Mouse (Mus musculus) kidney, embryonic 16.5 days (tissue): ENCODE results near the gene Vars2. TPM values are rescaled to one million over a fixed set of nuclear protein-coding genes. Genes with fewer than 3 reads are reported as not detected.

Experiments
- ATAC-seq: fragments of 200-750 bp; cut with Nextera tagmentation; 2 replicates; pipeline ENCODE4 v1.8.0; 2017; ENCODE audit warnings: moderate TSS enrichment; ENCODE audit not compliant: low FRiP score, low TSS enrichment
- H3K27ac ChIP-seq: fragments of 300-500 bp; sonication (generic); 2 replicates; pipeline ENCODE4 v1.5.1; 2014; ENCODE audit warnings: low read length
- H3K27me3 ChIP-seq: fragments of 300-500 bp; sonication (generic); 2 replicates; pipeline ENCODE4 v1.6.1; 2014; ENCODE audit warnings: low read length, control low read depth, mixed read lengths; ENCODE audit not compliant: insufficient read depth
- H3K36me3 ChIP-seq: fragments of 300-500 bp; sonication (generic); 2 replicates; pipeline ENCODE4 v1.6.1; 2014; ENCODE audit warnings: low read length, control low read depth, mixed read lengths; ENCODE audit not compliant: insufficient read depth
- H3K4me1 ChIP-seq: fragments of 300-500 bp; sonication (generic); 2 replicates; pipeline ENCODE4 v1.6.1; 2014; ENCODE audit warnings: low read length, control low read depth, mixed read lengths; ENCODE audit not compliant: insufficient read depth
- H3K4me2 ChIP-seq: fragments of 300-500 bp; sonication (generic); replicated peaks from 2 replicates; pipeline ENCODE4 v1.6.1; 2014; ENCODE audit warnings: low read depth, low read length
- H3K4me3 ChIP-seq: fragments of 300-500 bp; sonication (generic); 2 replicates; pipeline ENCODE4 v1.5.1; 2014; ENCODE audit warnings: mild to moderate bottlenecking, low read length
- H3K9ac ChIP-seq: fragments of 300-500 bp; sonication (generic); replicated peaks from 2 replicates; pipeline ENCODE4 v1.6.1; 2014; ENCODE audit warnings: low read length
- H3K9me3 ChIP-seq: fragments of 300-500 bp; sonication (generic); 2 replicates; pipeline ENCODE4 v1.6.1; 2016; ENCODE audit warnings: low read length, control low read depth
- WGBS: fragments of 180-500 bp; shearing (Covaris S2); extraction: QIAGEN DNeasy Blood & Tissue Kit; methylation state at CpG from one replicate; pipeline ENCODE4 v1.1.7; 2014; 5-methylcytosine and 5-hydroxymethylcytosine counted together
- polyA plus RNA-seq: library from polyadenylated mRNA; unstranded; fragments of >200 nt; fragmentation: Nextera tagmentation; extraction: Ambion mirVana; gene quantifications from 2 replicates; pipeline ENCODE4 v1.2.1, GENCODE M21; 2015

The Vars2 gene
- polyA plus RNA-seq: 19.8 and 21.0 TPM in 2 replicates

GRCm38 (mm10) chr17:35667334-35668065 is at the start of gene Vars2:
Gene Vars2, minus strand, starts transcription at chr17:35667592.
- Histone ChIP-seq H3K9ac (peak within 1 kb of the TSS; percentile 89), H3K4me2 (peak within 1 kb of the TSS; percentile 92), H3K9me3 (no peaks in the 10 kb centered on the region), H3K27me3 (no peaks in the 10 kb centered on the region), H3K27ac (peak within 1 kb of the TSS; percentile 85), H3K36me3 (peaks cover 26% of the 10 kb centered on the region), H3K4me1 (peaks cover 14% of the 10 kb centered on the region), H3K4me3 (peak within 1 kb of the TSS; percentile 80)
- under 1% methylated on average over 61 of the region's 61 CpGs for WGBS
- ATAC-seq: peak; percentile 87

DNA sequence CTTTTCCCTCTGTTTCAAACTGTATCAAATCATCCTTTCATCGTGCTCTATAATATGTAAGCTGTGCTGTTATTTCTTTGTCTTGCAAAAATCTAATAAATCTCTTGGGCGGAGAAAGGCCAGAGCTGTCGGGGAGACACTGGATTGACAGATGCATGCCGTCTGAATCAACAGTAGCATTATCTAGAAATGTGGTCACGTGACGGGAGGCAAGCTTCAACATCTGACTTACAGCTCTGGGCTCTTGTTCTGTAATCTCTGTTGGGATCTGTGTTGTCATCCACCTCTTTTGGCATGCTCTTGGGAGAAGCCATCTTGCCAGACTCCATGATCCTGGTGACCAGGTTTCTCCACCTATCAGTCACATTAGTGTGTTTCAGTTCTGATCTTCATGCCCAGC is 49.7 kb upstream of the Vars2 start:
- no peaks in the 10 kb centered on the region for H3K36me3 ChIP-seq
- no peak overlapping the region for H3K9ac ChIP-seq
- H3K27ac ChIP-seq: no peak overlapping the region
- no peak overlapping the region for H3K4me2 ChIP-seq
- ATAC-seq: no peak
- no peak overlapping the region for H3K4me3 ChIP-seq
- WGBS: 83% methylated on average over 6 of the region's 6 CpGs
- H3K27me3 ChIP-seq: no peaks in the 10 kb centered on the region
- H3K9me3 ChIP-seq: no peaks in the 10 kb centered on the region
- H3K4me1 ChIP-seq: peaks cover 26% of the 10 kb centered on the region

- no peak overlapping the region for H3K4me3 ChIP-seq
- H3K9me3 ChIP-seq: no peaks in the 10 kb centered on the region
- H3K4me2 ChIP-seq: no peak overlapping the region
- H3K9ac ChIP-seq: no peak overlapping the region
- peaks cover 26% of the 10 kb centered on the region for H3K4me1 ChIP-seq
- 0 out of 2 replicates have a peak overlapping the region, but pooled peaks have one; percentile 57 for H3K27ac ChIP-seq
- no peaks in the 10 kb centered on the region for H3K36me3 ChIP-seq
- 78% methylated on average over 3 of the region's 3 CpGs for WGBS
- ATAC-seq: 0 out of 2 replicates have a peak, but pooled peaks have one; percentile 8
- no peaks in the 10 kb centered on the region for H3K27me3 ChIP-seq
Measured at GRCm38 (mm10) chr17:35716114-35716513, 48.7 kb upstream of the Vars2 start.

DNA sequence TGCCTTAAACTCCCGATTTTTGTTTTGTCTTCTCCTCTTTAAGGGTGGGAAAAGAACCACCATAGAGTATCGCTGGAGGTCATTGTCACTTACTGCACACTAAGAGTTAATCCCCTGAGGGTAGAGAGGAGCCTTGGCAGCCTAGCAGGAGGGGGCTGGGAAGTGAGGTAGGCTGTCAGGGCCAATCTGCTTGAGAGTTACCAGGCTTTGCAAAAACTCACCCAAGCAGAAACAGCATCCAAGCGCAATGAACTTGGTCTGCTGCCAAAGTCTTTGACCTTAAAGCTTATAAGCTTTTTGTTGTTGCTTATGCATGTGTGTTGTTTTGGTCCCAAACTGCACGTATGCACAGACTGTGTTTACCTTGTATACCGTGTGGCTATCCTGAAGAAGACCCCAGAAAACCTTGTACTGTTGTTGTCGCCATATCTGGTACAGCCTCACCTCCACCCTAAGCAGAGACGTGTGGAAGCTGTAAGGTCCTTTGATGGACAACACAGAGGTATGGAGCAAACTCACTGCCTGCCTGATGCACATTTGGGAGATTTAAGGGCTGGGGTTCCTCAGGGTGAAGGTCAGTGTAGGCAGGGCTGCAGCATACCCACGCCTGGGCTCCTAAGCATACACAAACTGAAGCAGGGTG is 43.4 kb upstream of the Vars2 start:
- no peak overlapping the region for H3K9ac ChIP-seq
- no peaks in the 10 kb centered on the region for H3K9me3 ChIP-seq

DNA sequence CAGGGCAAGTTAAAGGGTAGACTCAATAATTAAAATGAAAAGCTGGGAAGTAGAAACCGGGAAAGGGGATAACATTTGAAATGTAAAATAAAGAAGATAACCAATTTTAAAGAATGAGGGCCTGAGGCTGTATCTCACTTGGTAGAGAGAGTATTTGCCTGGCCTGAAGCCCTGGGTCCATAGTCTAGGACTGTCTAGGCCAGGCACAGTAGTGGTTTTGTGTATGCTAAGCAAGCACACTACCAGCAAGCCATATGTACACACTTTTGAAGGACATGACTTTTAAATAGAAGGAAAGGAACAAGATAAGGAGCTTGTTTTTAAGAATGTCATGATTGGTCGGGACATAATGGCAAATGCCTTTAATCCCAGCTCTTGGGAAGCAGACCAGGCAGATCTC is 41.2 kb upstream of the Vars2 start:
- no peaks in the 10 kb centered on the region for H3K36me3 ChIP-seq
- 0 out of 2 replicates have a peak overlapping the region, but pooled peaks have one; percentile 4 for H3K9ac ChIP-seq
- peaks cover 44% of the 10 kb centered on the region for H3K4me1 ChIP-seq
- ATAC-seq: no peak
- H3K4me2 ChIP-seq: no peak overlapping the region
- no peaks in the 10 kb centered on the region for H3K27me3 ChIP-seq
- H3K9me3 ChIP-seq: no peaks in the 10 kb centered on the region
- 77% methylated on average over 2 of the region's 2 CpGs for WGBS
- H3K4me3 ChIP-seq: no peak overlapping the region
- H3K27ac ChIP-seq: no peak overlapping the region

More for the DNA sequence above, 43.4 kb upstream of the Vars2 start:
- ATAC-seq: peak; percentile 82
- Histone ChIP-seq H3K4me2 (no peak overlapping the region), H3K4me3 (no peak overlapping the region), H3K27ac (peak overlapping the region; percentile 61), H3K4me1 (peaks cover 25% of the 10 kb centered on the region), H3K36me3 (no peaks in the 10 kb centered on the region), H3K27me3 (no peaks in the 10 kb centered on the region)
- WGBS: 23% methylated on average over 8 of the region's 8 CpGs

- WGBS: 65% methylated on average over 7 of the region's 7 CpGs
- ATAC-seq: no peak
- H3K4me3 ChIP-seq: no peak overlapping the region
- H3K4me2 ChIP-seq: no peak overlapping the region
- H3K36me3 ChIP-seq: no peaks in the 10 kb centered on the region
- no peaks in the 10 kb centered on the region for H3K27me3 ChIP-seq
- H3K9ac ChIP-seq: no peak overlapping the region
- peaks cover 47% of the 10 kb centered on the region for H3K4me1 ChIP-seq
- no peak overlapping the region for H3K27ac ChIP-seq
- H3K9me3 ChIP-seq: no peaks in the 10 kb centered on the region
Measured at GRCm38 (mm10) chr17:35707929-35708328, 40.5 kb upstream of the Vars2 start.

DNA sequence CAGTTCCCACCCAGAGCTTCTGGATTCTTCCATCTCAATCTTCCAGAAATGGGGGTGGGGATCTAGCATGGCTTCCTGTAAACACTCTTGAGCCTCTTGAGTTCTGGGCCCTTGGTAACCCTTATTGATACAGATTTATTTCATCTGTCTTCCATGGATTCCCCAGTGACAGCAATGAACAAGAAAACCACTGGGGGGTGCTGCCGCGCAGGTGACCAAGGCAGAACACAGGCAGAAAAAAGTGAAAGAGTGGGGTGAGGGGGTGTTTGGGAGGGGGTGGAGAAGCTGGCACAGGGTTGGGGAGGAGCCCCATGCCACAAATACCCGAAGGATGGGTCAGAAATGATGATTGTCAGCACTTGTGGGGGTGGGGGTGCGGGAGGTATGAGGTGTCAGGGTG is 38.4 kb upstream of the Vars2 start:
- Histone ChIP-seq H3K27me3 (no peaks in the 10 kb centered on the region), H3K9ac (no peak overlapping the region), H3K36me3 (no peaks in the 10 kb centered on the region), H3K9me3 (no peaks in the 10 kb centered on the region), H3K4me1 (peaks cover 50% of the 10 kb centered on the region), H3K4me2 (no peak overlapping the region), H3K27ac (peak overlapping the region; percentile 99), H3K4me3 (no peak overlapping the region)
- 38% methylated on average over 4 of the region's 4 CpGs for WGBS
- no peak for ATAC-seq

DNA sequence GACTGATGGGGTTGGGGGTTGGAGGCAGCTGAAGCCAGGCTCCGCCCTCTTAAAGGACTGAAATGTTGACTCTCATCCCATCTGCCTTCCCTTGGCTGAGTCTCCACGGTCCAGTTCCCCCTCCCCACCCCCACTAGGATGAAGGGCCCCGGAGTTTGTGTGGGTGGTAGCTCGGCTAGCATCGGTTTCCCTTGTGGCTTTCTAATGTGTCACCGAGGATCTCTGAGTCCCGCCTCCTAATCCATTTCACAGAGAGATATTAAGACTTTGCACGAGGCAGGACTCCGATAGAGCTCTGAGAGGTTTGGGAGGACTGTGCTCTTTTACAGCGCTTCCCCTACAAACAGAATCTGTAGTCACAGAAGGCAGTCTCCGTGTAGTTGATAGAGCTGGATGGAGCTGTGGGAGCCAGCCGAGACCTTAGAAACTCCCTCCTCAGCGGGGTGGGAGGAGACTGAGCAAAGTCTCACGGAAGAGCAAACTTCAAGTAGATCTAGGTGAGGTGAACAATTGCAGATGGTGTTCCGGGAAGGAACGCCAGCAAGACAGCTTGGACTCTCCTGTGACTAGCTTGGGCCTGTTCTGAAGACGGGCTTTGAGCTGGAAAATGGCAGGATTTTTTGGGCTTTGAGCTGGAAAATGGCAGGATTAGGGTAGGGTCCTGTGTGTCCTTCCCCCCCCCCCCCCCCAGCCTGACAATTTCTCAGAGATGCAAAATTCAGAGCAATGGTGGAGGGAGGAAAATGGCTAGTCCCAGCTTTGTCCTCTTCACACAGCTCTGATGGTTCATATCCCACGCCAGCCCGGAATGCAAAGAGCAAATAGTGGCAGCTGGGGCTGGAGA is 37.5 kb upstream of the Vars2 start, which contains the start of gene Ddr1:
Ddr1 (minus strand) TSS at position 1 of the 844 bp plus-strand sequence.
- Histone ChIP-seq H3K4me1 (peaks cover 42% of the 10 kb centered on the region), H3K4me2 (peak within 1 kb of the TSS; percentile 68), H3K4me3 (peak within 1 kb of the TSS; percentile 54), H3K9me3 (no peaks in the 10 kb centered on the region), H3K27ac (peak within 1 kb of the TSS; percentile 99), H3K27me3 (no peaks in the 10 kb centered on the region), H3K9ac (peak within 1 kb of the TSS; percentile 78), H3K36me3 (no peaks in the 10 kb centered on the region)
- WGBS: 7% methylated on average over 19 of the region's 19 CpGs
- ATAC-seq: peak; percentile 44

DNA sequence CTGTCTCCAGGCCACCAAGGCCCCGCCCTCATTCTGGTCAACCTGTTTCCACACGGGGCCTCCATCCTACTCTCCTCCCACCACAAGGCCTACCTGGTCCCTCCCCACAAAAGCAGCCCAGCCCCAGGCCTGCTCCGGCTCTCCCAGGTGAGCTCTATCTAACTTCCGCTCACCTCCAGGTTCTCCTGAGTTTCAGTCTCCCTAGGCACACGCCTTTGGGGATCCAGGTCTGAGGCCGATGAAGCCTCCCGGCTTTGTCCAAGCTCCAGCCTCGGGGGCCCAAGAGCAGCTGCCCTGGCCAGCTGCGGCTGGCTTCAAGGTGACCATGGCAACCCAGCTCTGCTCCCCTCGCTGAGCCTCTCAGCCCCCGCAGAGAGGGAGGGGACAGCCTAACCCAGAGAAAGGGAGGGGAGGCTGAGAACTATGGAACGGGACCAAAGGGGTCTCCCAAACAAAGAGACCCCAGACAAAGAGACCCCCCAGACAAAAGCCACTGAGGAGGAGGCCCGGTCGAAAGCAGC is 36.4 kb upstream of the Vars2 start:
- H3K4me2 ChIP-seq: peak overlapping the region; percentile 68
- H3K27ac ChIP-seq: peak overlapping the region; percentile 99
- no peaks in the 10 kb centered on the region for H3K9me3 ChIP-seq
- under 1% methylated on average over 14 of the region's 14 CpGs for WGBS
- H3K27me3 ChIP-seq: no peaks in the 10 kb centered on the region
- H3K9ac ChIP-seq: peak overlapping the region; percentile 78
- H3K4me3 ChIP-seq: peak overlapping the region; percentile 54
- peaks cover 4% of the 10 kb centered on the region; the same call in 1 of the 2 replicates for H3K36me3 ChIP-seq
- peaks cover 51% of the 10 kb centered on the region for H3K4me1 ChIP-seq
- ATAC-seq: peak; percentile 36
